In genomic region chr17:6000864-6001319, GRCm38 (mm10) we compare ENCODE assay signal across 11 mouse cellular contexts. TPM values are rescaled to one million over a fixed set of nuclear protein-coding genes. Genes with fewer than 3 reads are reported as not detected.
A peak's percentile ranks its signal among the peaks of the same experiment; 100 is the strongest.
DNase-seq lines count a peak whose midpoint lies in the region; TF ChIP-seq lines count a peak whose summit lies in the region.
"Had no signal": no experiment of that assay in that cellular context is flagged by ENCODE, and none has a peak within 500 bp of the region (broad histone marks: within the 10 kb centered on the region; RNA-seq: fewer than 3 reads in every experiment).

No protein-coding gene starts in this region.

- H3K9me3 ChIP-seq in MEL (replicated peaks; ENCODE audit: insufficient read depth, low read length) = no peaks in the 10 kb centered on the region
- H3K9me3 ChIP-seq: embryonic facial prominence, embryonic 13.5 days; liver, embryonic 15.5 days had no signal

- TF ChIP-seq EP300 in MEL (IDR thresholded peaks at IDR 0.05; ENCODE audit: low read depth in 1 of 2, low read length in 2 of 2) = no peak

- H3K36me3 ChIP-seq in MEL (ENCODE audit: control insufficient read depth in 1 of 2, insufficient read depth in 2 of 2, low read length in 2 of 2) = peaks cover 0 to 10% of the 10 kb centered on the region in 2 experiments; a peak in 2 of 4 replicates
- H3K36me3 ChIP-seq: liver, embryonic 15.5 days had no signal

- intact Hi-C loops in heart, postnatal 25 days (cut with DNase I) = no loop called here
- intact Hi-C loops in heart, postnatal 36 days (cut with DNase I) = no loop called here

- H3K9ac ChIP-seq in MEL (ENCODE audit: control insufficient read depth, low read depth, low read length, poor library complexity, severe bottlenecking) = peak overlapping the region; percentile 54; the same call in 1 of the 2 replicates
- H3K9ac ChIP-seq: embryonic facial prominence, embryonic 13.5 days; liver, embryonic 15.5 days had no signal

- TF ChIP-seq RAD21 in MEL (IDR thresholded peaks at IDR 0.05; ENCODE audit: low read depth, low read length) = no peak

- H3K27me3 ChIP-seq in MEL (ENCODE audit: control insufficient read depth in 1 of 2, insufficient read depth in 2 of 2, low read length in 2 of 2) = no peaks in the 10 kb centered on the region
- H3K27me3 ChIP-seq: embryonic facial prominence, embryonic 13.5 days; liver, embryonic 15.5 days had no signal

- TF ChIP-seq POLR2A in MEL (IDR thresholded peaks at IDR 0.05; ENCODE audit: control insufficient read depth in 1 of 2, insufficient read depth in 1 of 2, low read depth in 1 of 2, low read length in 2 of 2, poor library complexity in 1 of 2) = no peak

- TF ChIP-seq CTCF in MEL (IDR thresholded peaks at IDR 0.05 in 2 of 3, conservative IDR thresholded peaks at IDR 0.05 in 1 of 3; ENCODE audit: control insufficient read depth in 1 of 3, insufficient read depth in 1 of 3, low read depth in 2 of 3, low read length in 3 of 3, poor library complexity in 1 of 3, severe bottlenecking in 1 of 3) = no peak

- no peak overlapping the region for H3K4me3 ChIP-seq in MEL (ENCODE audit: control insufficient read depth in 1 of 2, insufficient read depth in 1 of 2, low read depth in 2 of 2, low read length in 2 of 2)
- no peak overlapping the region for H3K4me3 ChIP-seq in brown adipose tissue, adult 24 weeks (ENCODE audit: insufficient read depth, low read depth, low read length)
- H3K4me3 ChIP-seq: embryonic facial prominence, embryonic 13.5 days; liver, embryonic 15.5 days had no signal

- H3K4me1 ChIP-seq in MEL (ENCODE audit: control insufficient read depth in 1 of 2, insufficient read depth in 2 of 2, low read length in 2 of 2) = peaks cover 3 to 22% of the 10 kb centered on the region in 2 experiments
- H3K4me1 ChIP-seq in brown adipose tissue, adult 24 weeks (ENCODE audit: control insufficient read depth, insufficient read depth, insufficient read length, low read length) = peaks cover 27% of the 10 kb centered on the region

- peak overlapping the region; percentile 54 for H3K27ac ChIP-seq in MEL (ENCODE audit: control insufficient read depth, low read depth, low read length)
- H3K27ac ChIP-seq in brown adipose tissue, adult 24 weeks (replicated peaks; ENCODE audit: low read depth, low read length) = peak overlapping the region; percentile 14; the same call in 1 of the 2 replicates
- H3K27ac ChIP-seq: embryonic facial prominence, embryonic 13.5 days; liver, embryonic 15.5 days had no signal

- H3K79me2 ChIP-seq in MEL (ENCODE audit: control insufficient read depth, insufficient read depth, low read length, poor library complexity) = no peaks in the 10 kb centered on the region

- DNase-seq in heart, postnatal 25 days (ENCODE audit: low spot score) = peak; percentile 27
- DNase-seq in heart, postnatal 36 days = no peak
- no peak for DNase-seq in MEL (ENCODE audit: low read depth, low spot score)
- DNase-seq in cerebellum, postnatal 36 days = peak; percentile 77 to 81
- DNase-seq in spleen, postnatal 4 days (ENCODE audit: low spot score in 2 of 2) = no peak
- no peak for DNase-seq in kidney, adult 8-10 months
- no peak for DNase-seq in retina, postnatal 1 day
- DNase-seq: right cerebral cortex, postnatal 25 days had no signal

TF ChIP-seq in MEL, 35 proteins besides CTCF, POLR2A, EP300 and RAD21:
- TF ChIP-seq MXI1 (IDR thresholded peaks at IDR 0.05; ENCODE audit: low read depth, low read length) (no peak), MAFK (IDR thresholded peaks at IDR 0.05; ENCODE audit: borderline replicate concordance, low read depth, low read length) (no peak), MAZ (IDR thresholded peaks at IDR 0.05; ENCODE audit: low read depth, low read length) (no peak), USF1 (IDR thresholded peaks at IDR 0.05; ENCODE audit: low read depth, low read length) (no peak), GABPA (IDR thresholded peaks at IDR 0.05; ENCODE audit: low read depth, low read length) (no peak), MYC (IDR thresholded peaks at IDR 0.05; ENCODE audit: low read depth, low read length) (no peak), ZMIZ1 (IDR thresholded peaks at IDR 0.05; ENCODE audit: low read depth, low read length) (no peak), E2F4 (IDR thresholded peaks at IDR 0.05; ENCODE audit: borderline replicate concordance, low read depth, low read length) (no peak), GATA1 (IDR thresholded peaks at IDR 0.05; ENCODE audit: low read depth, low read length) (no peak), POLR2AphosphoS2 (IDR thresholded peaks at IDR 0.05; ENCODE audit: low read length) (no peak), HCFC1 (IDR thresholded peaks at IDR 0.05; ENCODE audit: low read depth, low read length) (no peak), TCF12 (IDR thresholded peaks at IDR 0.05; ENCODE audit: low read depth, low read length) (no peak)
TF ChIP-seq in MEL: peak in this region for 0.

RNA-seq across cellular contexts. Expression of gene Synj2, which starts 59.8 kb away (rescaled TPM):
- 10 to 100 TPM; 41.6 to 48.5 TPM for total RNA-seq in heart, postnatal 25 days (2021)
- 10 to 100 TPM; 55.5 to 57.9 TPM for total RNA-seq in heart, postnatal 36 days (2021)
- total RNA-seq in MEL (2012; rRNA removed) = 1.2 and 1.8 TPM in 2 replicates
- 1 to 10 TPM in 1 of 2 experiments, not detected in 1; 2.5 TPM for polyA plus RNA-seq in MEL (2012; ENCODE audit: insufficient read depth in 1 of 2, insufficient read length in 2 of 2, low read depth in 1 of 2, low replicate concordance in 2 of 2, missing spikeins in 1 of 2)
- polyA plus RNA-seq in brown adipose tissue, adult 24 weeks (2012; ENCODE audit: insufficient read depth, insufficient read length, missing spikeins) = 5.0 and 8.3 TPM in 2 replicates

Comparison
In these comparisons a context has a peak if more than half of its experiments do, and no peak if none do; other contexts are left out.
1. DNase-seq: peak in heart, postnatal 25 days (single experiment) and cerebellum, postnatal 36 days (2 of 2); none in heart, postnatal 36 days (0 of 2), MEL (single experiment), spleen, postnatal 4 days (0 of 2), kidney, adult 8-10 months (0 of 2) and retina, postnatal 1 day (single experiment).
2. RNA of gene Synj2, which starts 59.8 kb away (total RNA-seq): 55.5 to 57.9 TPM in heart, postnatal 36 days and 41.6 to 48.5 TPM in heart, postnatal 25 days; 1.2 to 1.8 TPM in MEL; every median in the first group is over 10 times any median in the second.